Mouse (Mus musculus): ENCODE data around the gene Wasf3. TPM values are rescaled to one million over a fixed set of nuclear protein-coding genes. Genes with fewer than 3 reads are reported as not detected.
"Not testable (repeated sequence)": the region's sequence is repeated elsewhere in the genome, so short reads cannot be mapped to it uniquely, and the experiment has no call there.

Wasf3 gene
- polyA plus RNA-seq, 1 experiment from 2014 or later = 0.50 TPM

DNA sequence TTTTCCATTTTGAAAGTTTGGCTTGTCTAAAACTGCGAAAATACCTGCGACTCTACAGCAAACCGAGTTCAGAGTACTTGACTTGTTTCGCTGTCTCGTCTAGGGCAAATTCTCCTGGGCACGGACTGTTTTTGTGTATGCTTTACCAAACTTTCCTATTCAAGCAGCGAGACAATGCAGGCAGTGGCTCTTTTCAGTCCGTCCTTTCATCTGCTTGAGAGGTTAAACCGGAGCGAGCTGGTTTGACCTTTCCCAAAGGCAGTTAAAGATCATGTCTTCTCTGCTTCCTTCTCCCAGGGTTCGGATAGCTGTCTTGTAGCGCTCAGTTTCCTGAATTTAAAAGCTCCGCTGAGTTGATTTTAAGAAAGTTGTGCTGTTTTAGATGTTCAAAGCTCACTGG, 1.2 kb downstream of the Wasf3 start:
- 29% methylated on average over 13 of the region's 13 CpGs for WGBS
- no peak overlapping the region for H3K4me3 ChIP-seq (ENCODE audit: low read depth, low read length)
- no peak for ATAC-seq (ENCODE audit: low FRiP score, low TSS enrichment)

DNA sequence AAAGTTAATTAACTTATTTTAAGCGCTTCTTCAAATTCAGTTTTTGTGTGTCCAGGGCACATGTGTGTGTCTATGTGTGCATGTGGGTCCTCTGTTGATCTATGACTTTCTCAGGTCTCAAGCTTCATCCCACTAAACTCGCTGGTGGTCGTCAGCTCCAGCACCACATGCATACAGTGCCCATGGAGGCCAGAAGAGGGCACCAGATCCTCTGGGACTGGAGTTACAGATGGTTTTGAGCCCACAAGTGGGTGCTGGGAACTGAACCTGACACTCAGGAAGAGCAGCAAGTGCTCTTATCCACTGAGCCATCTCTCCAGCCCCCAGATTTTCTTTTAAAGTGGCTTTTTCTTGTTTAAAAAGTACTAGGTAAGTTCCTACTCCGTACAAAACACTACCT, 2.1 kb downstream of the Wasf3 start:
- Histone ChIP-seq H3K9ac (ENCODE audit: low read length) (no peak overlapping the region), H3K9me3 (ENCODE audit: control insufficient read depth, low read length) (no peaks in the 10 kb centered on the region), H3K4me3 (ENCODE audit: low read depth, low read length) (no peak overlapping the region), H3K4me2 (replicated peaks; ENCODE audit: low read depth) (no peak overlapping the region), H3K27me3 (ENCODE audit: control insufficient read depth, insufficient read depth, low read length) (no peaks in the 10 kb centered on the region), H3K4me1 (replicated peaks; ENCODE audit: control insufficient read depth, insufficient read depth) (no peaks in the 10 kb centered on the region), H3K36me3 (ENCODE audit: control insufficient read depth, insufficient read depth, low read length) (no peaks in the 10 kb centered on the region), H3K27ac (replicated peaks) (no peak overlapping the region)
- no peak for ATAC-seq (ENCODE audit: low FRiP score, low TSS enrichment)
- 95% methylated on average over 4 of the region's 4 CpGs for WGBS
- TF ChIP-seq CTCF (IDR thresholded peaks at IDR 0.05; ENCODE audit: low read depth) (no peak), EP300 (optimal IDR thresholded peaks at IDR 0.05) (no peak)
- no peak for DNase-seq (ENCODE audit: low spot score)

More for the DNA sequence above, 1.2 kb downstream of the Wasf3 start:
- no peaks in the 10 kb centered on the region for H3K9me3 ChIP-seq (ENCODE audit: control insufficient read depth, low read length)
- no peaks in the 10 kb centered on the region for H3K27me3 ChIP-seq (ENCODE audit: control insufficient read depth, insufficient read depth, low read length)
- H3K9ac ChIP-seq (ENCODE audit: low read length) = no peak overlapping the region
- no peaks in the 10 kb centered on the region for H3K4me1 ChIP-seq (replicated peaks; ENCODE audit: control insufficient read depth, insufficient read depth)
- no peak for DNase-seq (ENCODE audit: low spot score)
- no peak for TF ChIP-seq EP300 (optimal IDR thresholded peaks at IDR 0.05)
- no peak for TF ChIP-seq CTCF (IDR thresholded peaks at IDR 0.05; ENCODE audit: low read depth)
- no peak overlapping the region for H3K27ac ChIP-seq (replicated peaks)
- H3K4me2 ChIP-seq (replicated peaks; ENCODE audit: low read depth) = no peak overlapping the region; the same call in 1 of the 2 replicates
- H3K36me3 ChIP-seq (ENCODE audit: control insufficient read depth, insufficient read depth, low read length) = no peaks in the 10 kb centered on the region

DNA sequence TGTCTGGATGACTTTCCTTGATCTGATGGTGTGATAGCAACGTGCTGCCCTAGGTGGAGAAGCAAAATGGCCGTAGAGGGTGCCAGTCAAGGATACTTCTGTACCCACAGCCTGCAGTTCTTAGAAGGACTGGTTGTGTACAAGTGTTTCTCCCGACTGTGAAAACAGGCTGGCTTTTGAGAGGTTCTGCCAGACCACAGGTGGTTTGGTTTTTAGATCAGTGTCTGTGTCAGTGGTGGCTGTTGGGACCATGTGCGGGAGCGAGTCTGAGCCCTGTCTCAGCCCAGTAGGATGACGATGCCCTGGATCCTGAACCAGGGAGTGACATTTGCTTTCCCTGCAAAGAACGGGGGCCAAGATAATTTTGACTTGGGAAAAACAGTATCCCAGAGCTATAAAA, 9.8 kb downstream of the Wasf3 start:
- no peak overlapping the region for H3K4me2 ChIP-seq (replicated peaks; ENCODE audit: low read depth)
- no peaks in the 10 kb centered on the region for H3K9me3 ChIP-seq (ENCODE audit: control insufficient read depth, low read length)
- no peak overlapping the region for H3K27ac ChIP-seq (replicated peaks)
- TF ChIP-seq EP300 (optimal IDR thresholded peaks at IDR 0.05) = no peak
- H3K4me1 ChIP-seq (replicated peaks; ENCODE audit: control insufficient read depth, insufficient read depth) = no peaks in the 10 kb centered on the region
- no peaks in the 10 kb centered on the region for H3K36me3 ChIP-seq (ENCODE audit: control insufficient read depth, insufficient read depth, low read length)
- no peak overlapping the region for H3K9ac ChIP-seq (ENCODE audit: low read length)
- WGBS = 89% methylated on average over 7 of the region's 7 CpGs
- ATAC-seq (ENCODE audit: low FRiP score, low TSS enrichment) = no peak
- no peak for DNase-seq (ENCODE audit: low spot score)
- H3K4me3 ChIP-seq (ENCODE audit: low read depth, low read length) = no peak overlapping the region
- H3K27me3 ChIP-seq (ENCODE audit: control insufficient read depth, insufficient read depth, low read length) = no peaks in the 10 kb centered on the region

DNA sequence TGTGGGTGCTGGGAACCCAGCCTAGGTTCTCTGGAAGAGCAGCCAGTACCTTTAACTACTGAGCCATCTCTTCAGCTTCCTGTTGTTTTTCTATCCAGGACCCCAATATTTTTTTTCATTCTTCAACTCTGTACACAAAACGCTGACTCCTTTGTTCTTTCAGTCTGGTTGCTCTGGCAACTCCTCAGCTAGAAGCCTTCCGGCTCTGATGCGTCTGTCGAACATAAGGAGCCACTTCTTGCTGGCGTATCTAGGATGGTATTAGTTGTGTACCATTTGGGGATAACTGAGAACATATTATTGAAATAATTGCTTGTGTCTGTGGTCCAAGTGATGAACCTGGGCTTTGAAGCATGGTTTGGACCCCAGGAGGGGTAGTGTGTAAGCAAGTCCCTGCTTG, 12.5 kb downstream of the Wasf3 start:
- ATAC-seq (ENCODE audit: low FRiP score, low TSS enrichment) (no peak), DNase-seq (ENCODE audit: low spot score) (no peak)
- Histone ChIP-seq H3K27me3 (ENCODE audit: control insufficient read depth, insufficient read depth, low read length) (no peaks in the 10 kb centered on the region), H3K4me3 (ENCODE audit: low read depth, low read length) (no peak overlapping the region), H3K9me3 (ENCODE audit: control insufficient read depth, low read length) (no peaks in the 10 kb centered on the region), H3K36me3 (ENCODE audit: control insufficient read depth, insufficient read depth, low read length) (no peaks in the 10 kb centered on the region), H3K27ac (replicated peaks) (no peak overlapping the region), H3K4me1 (replicated peaks; ENCODE audit: control insufficient read depth, insufficient read depth) (no peaks in the 10 kb centered on the region), H3K9ac (ENCODE audit: low read length) (no peak overlapping the region), H3K4me2 (replicated peaks; ENCODE audit: low read depth) (no peak overlapping the region)
- TF ChIP-seq EP300 (optimal IDR thresholded peaks at IDR 0.05) (no peak), CTCF (IDR thresholded peaks at IDR 0.05; ENCODE audit: low read depth) (no peak)
- WGBS = 74% methylated on average over 5 of the region's 5 CpGs

DNA sequence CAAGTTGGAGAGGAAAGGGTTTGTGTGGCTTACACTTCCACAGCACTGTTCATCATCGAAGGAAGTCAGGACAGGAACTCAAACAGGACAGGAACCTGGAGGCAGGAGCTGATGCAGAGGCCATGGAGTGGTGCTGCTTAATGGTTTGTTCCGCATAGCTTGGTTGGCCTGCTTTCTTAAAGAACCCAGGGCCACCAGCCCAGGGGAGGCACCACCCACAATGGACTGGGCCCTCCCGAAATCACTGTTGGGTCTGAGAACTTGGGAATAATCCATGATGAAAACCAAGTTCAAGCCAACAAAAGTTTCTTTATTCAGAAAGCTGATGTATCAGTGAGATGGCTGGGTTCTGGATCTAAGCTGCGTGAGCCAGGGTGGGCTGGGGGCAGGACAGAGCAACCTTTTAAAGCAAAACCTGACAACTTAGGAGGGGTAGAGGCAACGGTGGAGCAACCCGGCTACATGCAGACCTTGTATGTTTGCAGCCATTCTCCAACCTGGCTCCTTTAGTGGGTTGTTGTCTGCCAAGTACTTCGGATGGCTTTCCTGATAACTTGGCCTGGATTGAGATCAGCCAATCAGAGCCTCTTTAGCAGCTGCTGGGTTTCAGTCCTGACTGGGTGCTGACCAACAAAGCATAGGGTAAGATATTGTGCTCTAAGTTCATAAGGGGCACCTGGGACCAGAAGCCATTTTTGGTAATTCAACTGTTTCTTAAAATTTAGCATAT, 13.8 kb downstream of the Wasf3 start:
- H3K4me1 ChIP-seq (replicated peaks; ENCODE audit: control insufficient read depth, insufficient read depth) = no peaks in the 10 kb centered on the region
- no peaks in the 10 kb centered on the region for H3K27me3 ChIP-seq (ENCODE audit: control insufficient read depth, insufficient read depth, low read length)
- no peak for TF ChIP-seq EP300 (optimal IDR thresholded peaks at IDR 0.05)
- no peak for TF ChIP-seq CTCF (IDR thresholded peaks at IDR 0.05; ENCODE audit: low read depth)
- H3K36me3 ChIP-seq (ENCODE audit: control insufficient read depth, insufficient read depth, low read length) = no peaks in the 10 kb centered on the region
- no peak overlapping the region for H3K4me2 ChIP-seq (replicated peaks; ENCODE audit: low read depth)
- no peak overlapping the region for H3K9ac ChIP-seq (ENCODE audit: low read length)
- no peak overlapping the region for H3K4me3 ChIP-seq (ENCODE audit: low read depth, low read length)
- ATAC-seq (ENCODE audit: low FRiP score, low TSS enrichment) (no peak), DNase-seq (ENCODE audit: low spot score) (no peak)
- H3K9me3 ChIP-seq (ENCODE audit: control insufficient read depth, low read length) = no peaks in the 10 kb centered on the region
- H3K27ac ChIP-seq (replicated peaks) = no peak overlapping the region
- 91% methylated on average over 7 of the region's 7 CpGs for WGBS

DNA sequence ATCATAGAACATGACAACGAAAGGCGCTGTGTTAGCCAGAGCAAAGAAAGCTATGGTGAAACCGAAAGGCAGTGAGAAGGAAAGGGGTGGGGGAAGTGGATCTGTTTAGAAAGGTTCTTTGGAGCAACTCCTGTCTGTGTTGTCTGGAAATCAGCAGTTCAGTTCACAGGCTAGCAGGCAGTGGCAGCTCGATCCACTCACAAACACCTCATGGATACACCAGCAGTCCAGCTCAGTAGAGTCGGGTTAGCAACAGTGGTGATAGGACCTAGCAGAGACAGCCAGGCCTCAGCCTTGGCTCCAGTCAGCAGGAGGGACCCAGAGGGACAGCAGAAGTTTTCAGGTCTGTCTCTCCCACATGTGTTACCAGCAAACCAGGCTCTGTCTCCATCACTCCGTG, 16.2 kb downstream of the Wasf3 start:
- DNase-seq (ENCODE audit: low spot score); H3K4me1 ChIP-seq (replicated peaks; ENCODE audit: control insufficient read depth, insufficient read depth); H3K9me3 ChIP-seq (ENCODE audit: control insufficient read depth, low read length); H3K4me2 ChIP-seq (replicated peaks; ENCODE audit: low read depth); H3K36me3 ChIP-seq (ENCODE audit: control insufficient read depth, insufficient read depth, low read length); H3K4me3 ChIP-seq (ENCODE audit: low read depth, low read length); ATAC-seq (ENCODE audit: low FRiP score, low TSS enrichment); H3K27ac ChIP-seq (replicated peaks); H3K9ac ChIP-seq (ENCODE audit: low read length); H3K27me3 ChIP-seq (ENCODE audit: control insufficient read depth, insufficient read depth, low read length): not testable (repeated sequence)
- 88% methylated on average over 6 of the region's 6 CpGs for WGBS

All from stomach, postnatal 0 days (tissue).